Mouse (Mus musculus): ENCODE results near the gene Dctn2. TPM values are rescaled to one million over a fixed set of nuclear protein-coding genes. Genes with fewer than 3 reads are reported as not detected.

Gene Dctn2
- total and polyA plus RNA-seq, 3 experiments = 66.3 to 91.9 (median 79.1) TPM

GRCm38 (mm10) chr10:127291881-127292638 is 25.9 kb downstream of the Dctn2 start:
- H3K36me3 ChIP-seq (replicated peaks in 1 of 2; ENCODE audit: control insufficient read depth in 1 of 2, insufficient read depth in 1 of 2, low read length in 1 of 2) = peaks cover 49 to 59% of the 10 kb centered on the region in 2 experiments
- peak overlapping the region; percentile 97 for H3K9ac ChIP-seq (ENCODE audit: insufficient read depth, low read depth)
- dilution Hi-C loops (cut with MboI; ENCODE audit: extremely low pct_ligation_motif_present, extremely low pct_unique_long_range_greater_than_20kb, low sequenced_read_pairs) = no loop called here

GRCm38 (mm10) chr10:127292987-127293538 is 26.9 kb downstream of the Dctn2 start:
- no peak for TF ChIP-seq PAX5 (IDR thresholded peaks at IDR 0.05; ENCODE audit: low read length)
- no peak for TF ChIP-seq CTCF (conservative IDR thresholded peaks at IDR 0.05 in 1 of 2, IDR thresholded peaks at IDR 0.05 in 1 of 2; ENCODE audit: low read depth in 2 of 2, low read length in 2 of 2)
- TF ChIP-seq MEF2A (IDR thresholded peaks at IDR 0.05; ENCODE audit: borderline replicate concordance, low read depth, low read length) = no peak
- TF ChIP-seq ZKSCAN1 (IDR thresholded peaks at IDR 0.05; ENCODE audit: borderline replicate concordance, low read depth, low read length) = no peak
- TF ChIP-seq JUN (IDR thresholded peaks at IDR 0.05; ENCODE audit: insufficient read depth, low read depth, low read length) = no peak
- TF ChIP-seq KAT2A (IDR thresholded peaks at IDR 0.05; ENCODE audit: insufficient replicate concordance, low read length) = no peak
- no peak for TF ChIP-seq SIN3A (IDR thresholded peaks at IDR 0.05; ENCODE audit: low read length)
- TF ChIP-seq MAFK (IDR thresholded peaks at IDR 0.05; ENCODE audit: insufficient replicate concordance, low read length) = no peak
- TF ChIP-seq MYC (IDR thresholded peaks at IDR 0.05; ENCODE audit: low read depth, low read length) = no peak
- no peak for TF ChIP-seq ELF1 (IDR thresholded peaks at IDR 0.05; ENCODE audit: low read depth, low read length)
- no peak for TF ChIP-seq MAZ (IDR thresholded peaks at IDR 0.05; ENCODE audit: low read depth, low read length)
- no peak for TF ChIP-seq HCFC1 (IDR thresholded peaks at IDR 0.05; ENCODE audit: low read depth, low read length)
- no peak for TF ChIP-seq POLR2AphosphoS2 (IDR thresholded peaks at IDR 0.05; ENCODE audit: low read depth, low read length)
- TF ChIP-seq NELFE (IDR thresholded peaks at IDR 0.05; ENCODE audit: low read depth, low read length) = no peak
- TF ChIP-seq TBP (conservative IDR thresholded peaks at IDR 0.05; ENCODE audit: low read depth, low read length) = no peak
- Histone ChIP-seq H3K9me3 (replicated peaks; ENCODE audit: low read length) (no peaks in the 10 kb centered on the region), H3K27ac (ENCODE audit: insufficient read depth, low read depth) (no peak overlapping the region), H3K27me3 (replicated peaks) (no peaks in the 10 kb centered on the region), H3K4me3 (replicated peaks in 1 of 3; ENCODE audit: low read depth in 2 of 3, low read length in 2 of 3, poor library complexity in 1 of 3) (peak overlapping the region in 1 of 3 experiments; percentile 36), H3K4me1 (ENCODE audit: control insufficient read depth in 1 of 2, insufficient read depth in 2 of 2) (peaks cover 7 to 39% of the 10 kb centered on the region in 2 experiments), H3K79me2 (replicated peaks; ENCODE audit: control insufficient read depth, extremely low read depth, insufficient read depth, poor library complexity, severe bottlenecking) (peaks cover 37% of the 10 kb centered on the region), H3K4me2 (ENCODE audit: insufficient read depth, low read depth, poor library complexity, severe bottlenecking) (peak overlapping the region; percentile 90), H3K36me3 (replicated peaks in 1 of 2; ENCODE audit: control insufficient read depth in 1 of 2, insufficient read depth in 1 of 2, low read length in 1 of 2) (peaks cover 54 to 63% of the 10 kb centered on the region in 2 experiments), H3K9ac (ENCODE audit: insufficient read depth, low read depth) (peak overlapping the region; percentile 97)
- dilution Hi-C loops (cut with MboI; ENCODE audit: extremely low pct_ligation_motif_present, extremely low pct_unique_long_range_greater_than_20kb, low sequenced_read_pairs) = no loop called here
- DNase-seq (ENCODE audit: extremely low read depth) = no peak
- in situ Hi-C loops (cut with MboI; ENCODE audit: low pct_ligation_motif_present, low pct_unique_long_range_greater_than_20kb, low sequenced_read_pairs) = no loop called here

More at GRCm38 (mm10) chr10:127291881-127292638, 25.9 kb downstream of the Dctn2 start:
- Histone ChIP-seq H3K4me2 (ENCODE audit: insufficient read depth, low read depth, poor library complexity, severe bottlenecking) (peak overlapping the region; percentile 90), H3K27ac (ENCODE audit: insufficient read depth, low read depth) (peak overlapping the region; percentile 96; the same call in 1 of the 2 replicates), H3K27me3 (replicated peaks) (no peaks in the 10 kb centered on the region), H3K4me3 (replicated peaks in 1 of 3; ENCODE audit: low read depth in 2 of 3, low read length in 2 of 3, poor library complexity in 1 of 3) (peak overlapping the region; percentile 72 to 98 (median 79)), H3K9me3 (replicated peaks; ENCODE audit: low read length) (no peaks in the 10 kb centered on the region), H3K4me1 (ENCODE audit: control insufficient read depth in 1 of 2, insufficient read depth in 2 of 2) (peaks cover 13 to 49% of the 10 kb centered on the region in 2 experiments), H3K79me2 (replicated peaks; ENCODE audit: control insufficient read depth, extremely low read depth, insufficient read depth, poor library complexity, severe bottlenecking) (peaks cover 47% of the 10 kb centered on the region)
- DNase-seq (ENCODE audit: extremely low read depth) = no peak
- TF ChIP-seq ZC3H11A (IDR thresholded peaks at IDR 0.05; ENCODE audit: low read depth, low read length) (no peak), SIN3A (IDR thresholded peaks at IDR 0.05; ENCODE audit: low read length) (no peak), ZNF384 (IDR thresholded peaks at IDR 0.05; ENCODE audit: low read depth, low read length) (no peak), RCOR1 (conservative IDR thresholded peaks at IDR 0.05; ENCODE audit: low read depth, low read length) (no peak), POLR2AphosphoS2 (IDR thresholded peaks at IDR 0.05; ENCODE audit: low read depth, low read length) (no peak), E2F4 (IDR thresholded peaks at IDR 0.05; ENCODE audit: insufficient replicate concordance, low read depth, low read length) (no peak), ZMIZ1 (IDR thresholded peaks at IDR 0.05; ENCODE audit: low read depth, low read length) (no peak), JUND (conservative IDR thresholded peaks at IDR 0.05; ENCODE audit: low read depth, low read length) (no peak), UBTF (IDR thresholded peaks at IDR 0.05; ENCODE audit: low read depth, low read length) (no peak)
- in situ Hi-C loops (cut with MboI; ENCODE audit: low pct_ligation_motif_present, low pct_unique_long_range_greater_than_20kb, low sequenced_read_pairs) = no loop called here
